In genomic region chr8:46551029-46551428, GRCm38 (mm10) we compare ENCODE assay signal across 8 mouse cellular contexts. TPM values are rescaled to one million over a fixed set of nuclear protein-coding genes. Genes with fewer than 3 reads are reported as not detected.
DNase-seq lines count a peak whose midpoint lies in the region; ATAC-seq and TF ChIP-seq lines count a peak whose summit lies in the region.

No protein-coding gene starts in this region.

- DNase-seq in heart, postnatal 4 days, result no peak
- DNase-seq in G1E (ENCODE audit: low spot score), result no peak
- no peak for DNase-seq in left cerebral cortex, adult 11 months (ENCODE audit: low spot score)
- DNase-seq in natural killer cell, adult 2 months (ENCODE audit: low spot score in 2 of 2), result no peak

- no peak for ATAC-seq in heart, embryonic 13.5 days (ENCODE audit: extremely low read depth, insufficient number of reproducible peaks, low FRiP score, low TSS enrichment)
- no peak for ATAC-seq in G1E (ENCODE audit: extremely low read depth, insufficient number of reproducible peaks, low FRiP score, poor library complexity, severe bottlenecking)
- ATAC-seq in intestine, postnatal 0 days, result no peak
- ATAC-seq in neural tube, embryonic 14.5 days (ENCODE audit: low read depth), result no peak; the same call in 1 of the 2 replicates

- peak overlapping the region; percentile 78; the same call in 1 of the 2 replicates for H3K9ac ChIP-seq in heart, embryonic 13.5 days
- no peak overlapping the region for H3K9ac ChIP-seq in intestine, postnatal 0 days (ENCODE audit: low read depth, low read length)
- H3K9ac ChIP-seq in neural tube, embryonic 14.5 days (replicated peaks; ENCODE audit: low read depth, low read length), result no peak overlapping the region; the same call in 1 of the 2 replicates

- H3K27me3 ChIP-seq in heart, embryonic 13.5 days (replicated peaks), result no peaks in the 10 kb centered on the region
- H3K27me3 ChIP-seq in G1E (ENCODE audit: insufficient read depth, low read length), result no peaks in the 10 kb centered on the region
- no peaks in the 10 kb centered on the region for H3K27me3 ChIP-seq in erythroblast, embryonic 14.5 days (ENCODE audit: control insufficient read depth)
- no peaks in the 10 kb centered on the region for H3K27me3 ChIP-seq in intestine, postnatal 0 days (replicated peaks; ENCODE audit: control insufficient read depth, insufficient read depth, low read length)
- H3K27me3 ChIP-seq in neural tube, embryonic 14.5 days (ENCODE audit: control insufficient read depth, insufficient read depth, low read length), result no peaks in the 10 kb centered on the region

- peak overlapping the region; percentile 81 for H3K4me3 ChIP-seq in heart, embryonic 13.5 days
- H3K4me3 ChIP-seq in G1E (ENCODE audit: low read depth, low read length), result peak overlapping the region; percentile 83
- H3K4me3 ChIP-seq in erythroblast, embryonic 14.5 days (replicated peaks), result peak overlapping the region; percentile 85
- H3K4me3 ChIP-seq in intestine, postnatal 0 days (ENCODE audit: low read depth, low read length), result peak overlapping the region; percentile 58; the same call in 1 of the 2 replicates
- H3K4me3 ChIP-seq in neural tube, embryonic 14.5 days (ENCODE audit: low read depth, low read length), result peak overlapping the region; percentile 61

- H3K36me3 ChIP-seq in heart, embryonic 13.5 days, result peaks cover 7% of the 10 kb centered on the region
- peaks cover 29% of the 10 kb centered on the region for H3K36me3 ChIP-seq in G1E (replicated peaks)
- peaks cover 24% of the 10 kb centered on the region for H3K36me3 ChIP-seq in erythroblast, embryonic 14.5 days (ENCODE audit: control insufficient read depth)
- no peaks in the 10 kb centered on the region for H3K36me3 ChIP-seq in intestine, postnatal 0 days (ENCODE audit: control insufficient read depth, insufficient read depth)
- H3K36me3 ChIP-seq in neural tube, embryonic 14.5 days (ENCODE audit: control insufficient read depth, insufficient read depth, low read length), result no peaks in the 10 kb centered on the region

- peak overlapping the region; percentile 85 for H3K27ac ChIP-seq in heart, embryonic 13.5 days (replicated peaks)
- H3K27ac ChIP-seq in intestine, postnatal 0 days (ENCODE audit: low read depth, low read length), result no peak overlapping the region
- H3K27ac ChIP-seq in neural tube, embryonic 14.5 days (ENCODE audit: low read depth, low read length), result no peak overlapping the region

- TF ChIP-seq CTCF in G1E (IDR thresholded peaks at IDR 0.05; ENCODE audit: low read depth, low read length), result no peak
- TF ChIP-seq CTCF in intestine, postnatal 0 days (IDR thresholded peaks at IDR 0.05; ENCODE audit: low read depth), result no peak

- WGBS in heart, embryonic 13.5 days, result 37% methylated on average over 4 of the region's 4 CpGs
- WGBS in intestine, postnatal 0 days, result 36% methylated on average over 4 of the region's 4 CpGs
- 53% methylated on average over 4 of the region's 4 CpGs for WGBS in neural tube, embryonic 14.5 days

- H3K9me3 ChIP-seq in heart, embryonic 13.5 days, result no peaks in the 10 kb centered on the region
- H3K9me3 ChIP-seq in G1E (replicated peaks), result no peaks in the 10 kb centered on the region
- H3K9me3 ChIP-seq in erythroblast, embryonic 14.5 days (ENCODE audit: control insufficient read depth, low read length), result no peaks in the 10 kb centered on the region
- no peaks in the 10 kb centered on the region for H3K9me3 ChIP-seq in intestine, postnatal 0 days (ENCODE audit: control insufficient read depth)
- no peaks in the 10 kb centered on the region for H3K9me3 ChIP-seq in neural tube, embryonic 14.5 days (ENCODE audit: control insufficient read depth, low read length)

- peaks cover 28% of the 10 kb centered on the region for H3K4me1 ChIP-seq in heart, embryonic 13.5 days
- peaks cover 72% of the 10 kb centered on the region for H3K4me1 ChIP-seq in G1E (ENCODE audit: insufficient read depth, low read depth, low read length)
- peaks cover 72% of the 10 kb centered on the region for H3K4me1 ChIP-seq in erythroblast, embryonic 14.5 days (ENCODE audit: control insufficient read depth)
- peaks cover 5% of the 10 kb centered on the region; the same call in 1 of the 2 replicates for H3K4me1 ChIP-seq in intestine, postnatal 0 days (replicated peaks; ENCODE audit: control insufficient read depth, insufficient read depth, low read length)
- H3K4me1 ChIP-seq in neural tube, embryonic 14.5 days (ENCODE audit: control insufficient read depth, insufficient read depth, low read length), result peaks cover 4% of the 10 kb centered on the region; the same call in 1 of the 2 replicates

- peak overlapping the region; percentile 84 for H3K4me2 ChIP-seq in heart, embryonic 13.5 days
- H3K4me2 ChIP-seq in intestine, postnatal 0 days (replicated peaks; ENCODE audit: low read depth), result peak overlapping the region; percentile 75
- H3K4me2 ChIP-seq in neural tube, embryonic 14.5 days (ENCODE audit: low read depth, low read length), result peak overlapping the region; percentile 50

RNA-seq across cellular contexts. Expression of gene Cenpu, which starts 0.8 kb away (rescaled TPM):
- 8.7 and 10.2 TPM in 2 replicates for polyA plus RNA-seq in heart, embryonic 13.5 days (2015; fragmentation: Nextera tagmentation; extraction: Ambion mirVana)
- 10 to 100 TPM; 13.4 to 15.6 TPM for total RNA-seq in heart, postnatal 4 days (2021)
- total RNA-seq in G1E (2014; fragmentation: Nextera tagmentation) (59.2 and 73.6 TPM in 2 replicates), G1E (2017) (72.1 and 94.1 TPM in 2 replicates)
- 16.4 and 18.3 TPM in 2 replicates for polyA plus RNA-seq in G1E (2012)
- polyA plus RNA-seq in erythroblast, embryonic 14.5 days (2012), result 2.4 and 3.1 TPM in 2 replicates
- 7.6 and 8.9 TPM in 2 replicates for polyA plus RNA-seq in intestine, postnatal 0 days (2015; fragmentation: Nextera tagmentation; extraction: Ambion mirVana)
- 6.7 and 7.0 TPM in 2 replicates for polyA plus RNA-seq in neural tube, embryonic 14.5 days (2014; fragmentation: Nextera tagmentation; extraction: Ambion mirVana)
